Mouse (Mus musculus): ENCODE data around the gene Lmx1a.
A peak's percentile ranks its signal among the peaks of the same experiment; 100 is the strongest.

Gene Lmx1a

GRCm38 (mm10) chr1:167788684-167789413, 99.8 kb downstream of the Lmx1a start:
- DNase-seq (ENCODE audit: extremely low spot score) = no peak

GRCm38 (mm10) chr1:167789448-167789847, 100.4 kb downstream of the Lmx1a start:
- DNase-seq (ENCODE audit: extremely low spot score) = no peak

DNA sequence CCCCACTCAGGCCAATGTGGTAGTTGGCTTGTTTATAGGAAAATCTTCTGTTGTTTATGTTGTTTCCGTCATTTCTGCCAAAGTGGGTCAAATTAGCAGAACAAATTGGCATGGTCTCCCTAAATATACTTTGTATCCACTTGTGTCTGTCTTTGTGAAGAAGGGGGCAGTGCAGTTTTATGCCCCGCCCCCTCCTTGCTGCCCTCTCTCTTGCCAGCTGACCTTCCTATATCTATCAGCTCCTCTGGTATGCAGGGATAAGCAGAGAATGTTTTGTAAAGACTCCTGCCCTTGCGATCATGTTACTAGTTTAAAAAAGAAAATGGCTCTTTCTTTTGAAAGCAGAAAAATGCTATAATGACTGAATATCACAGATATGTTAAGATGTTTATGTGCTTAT, 101.7 kb downstream of the Lmx1a start:
- no peak for DNase-seq (ENCODE audit: extremely low spot score)

- DNase-seq (ENCODE audit: extremely low spot score) = no peak
Measured at GRCm38 (mm10) chr1:167791221-167791620, 102.2 kb downstream of the Lmx1a start.

DNA sequence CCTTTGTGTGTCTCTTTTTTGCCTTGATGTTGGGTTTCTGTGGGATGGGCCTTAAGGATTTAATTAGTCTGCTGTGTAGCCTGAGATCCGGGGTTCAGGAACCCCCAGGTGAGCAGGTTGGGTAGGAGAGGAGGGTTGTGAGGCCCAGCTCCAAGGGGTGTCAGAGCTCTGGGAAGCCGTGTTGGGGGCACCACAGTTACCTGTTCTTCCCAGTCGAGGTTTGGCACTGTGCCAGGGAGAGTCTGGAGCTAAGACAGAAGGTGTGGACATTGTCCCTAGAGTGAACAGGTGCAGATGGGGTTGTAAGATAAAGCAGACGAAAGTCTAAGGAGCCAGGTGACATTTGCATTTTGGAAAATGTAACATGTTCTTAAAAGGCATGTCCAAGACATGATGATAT, 112.9 kb downstream of the Lmx1a start:
- DNase-seq (ENCODE audit: extremely low spot score) = no peak

- peak; percentile 56 for DNase-seq (ENCODE audit: extremely low spot score)
Measured at GRCm38 (mm10) chr1:167802510-167803271, 113.7 kb downstream of the Lmx1a start.

DNA sequence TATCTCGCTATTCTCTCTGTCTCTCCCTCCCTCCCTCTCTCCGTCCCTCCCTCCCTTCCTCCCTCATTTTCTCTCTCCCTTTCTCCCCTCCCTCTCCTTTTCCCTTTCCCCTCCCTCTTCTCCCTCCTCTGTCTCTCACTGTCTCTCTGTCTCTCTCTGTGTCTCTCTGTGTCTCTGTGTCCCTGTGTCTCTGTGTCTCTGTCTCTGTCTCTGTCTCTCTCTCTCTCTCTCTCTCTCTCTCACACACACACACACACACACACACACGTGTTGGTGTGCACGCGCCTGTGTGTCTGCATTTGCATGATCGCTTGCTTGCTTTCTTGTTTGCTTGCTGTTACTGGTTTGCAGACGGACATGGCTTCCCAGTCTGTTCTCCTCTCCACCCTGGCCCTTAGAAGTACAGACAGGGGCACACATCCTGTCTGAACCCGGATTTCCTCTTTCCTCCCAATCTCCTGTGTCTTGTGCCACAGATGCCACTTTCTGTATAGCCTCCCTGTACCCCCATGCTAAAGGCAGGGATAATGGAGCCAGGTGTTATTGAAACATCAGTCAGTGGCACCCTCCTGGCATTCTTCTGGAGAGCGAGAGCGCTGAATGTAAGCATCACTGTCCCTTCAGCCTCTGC, 114.4 kb downstream of the Lmx1a start:
- no peak for DNase-seq (ENCODE audit: extremely low spot score)

- DNase-seq (ENCODE audit: extremely low spot score) = no peak
Measured at GRCm38 (mm10) chr1:167804836-167805235, 115.8 kb downstream of the Lmx1a start.

GRCm38 (mm10) chr1:167811141-167811540, 122.1 kb downstream of the Lmx1a start:
- DNase-seq (ENCODE audit: extremely low spot score) = no peak

DNA sequence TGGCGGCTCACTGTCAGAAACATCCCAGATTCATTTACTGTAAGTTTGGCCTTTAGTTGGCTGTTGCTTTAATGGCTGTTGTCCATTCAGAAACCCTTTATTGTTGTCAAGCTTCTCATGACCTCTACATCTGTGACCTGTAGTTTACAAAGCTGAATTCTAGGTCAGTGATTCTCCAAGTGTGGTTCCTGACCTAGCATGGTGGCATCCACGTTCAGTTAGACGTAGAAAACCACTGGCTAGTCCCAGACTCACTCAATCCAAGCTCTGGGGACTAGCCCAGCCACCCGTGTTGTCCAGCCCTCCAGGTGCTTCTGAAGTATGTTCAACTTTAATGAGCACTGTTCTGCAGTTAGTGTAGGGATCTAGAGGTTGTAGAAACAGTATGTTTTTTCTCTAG, 126.1 kb downstream of the Lmx1a start:
- no peak for DNase-seq (ENCODE audit: extremely low spot score)

GRCm38 (mm10) chr1:167817028-167817427, 128.0 kb downstream of the Lmx1a start:
- DNase-seq (ENCODE audit: extremely low spot score) = no peak

- no peak for DNase-seq (ENCODE audit: extremely low spot score)
Measured at GRCm38 (mm10) chr1:167817616-167818015, 128.6 kb downstream of the Lmx1a start.

DNA sequence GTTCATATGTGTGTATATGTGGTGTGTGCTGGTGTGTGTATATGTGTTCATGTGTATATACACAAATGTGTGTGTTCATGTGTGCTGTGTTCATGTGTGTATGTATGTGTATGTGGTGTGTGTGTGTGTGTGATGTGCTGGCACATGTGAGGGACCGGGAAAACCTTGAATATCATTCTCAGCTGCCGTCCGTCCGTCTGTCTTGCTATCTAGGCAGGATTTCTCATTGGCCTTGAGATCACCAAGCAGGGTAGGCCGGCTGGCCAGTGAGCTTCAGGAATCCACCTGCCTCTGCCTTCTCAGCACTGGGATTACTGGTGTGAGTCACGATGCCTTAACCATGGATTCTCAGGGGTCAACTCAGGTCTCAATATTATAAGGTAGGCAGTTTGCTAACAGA, 131.0 kb downstream of the Lmx1a start:
- DNase-seq (ENCODE audit: extremely low spot score) = no peak

DNA sequence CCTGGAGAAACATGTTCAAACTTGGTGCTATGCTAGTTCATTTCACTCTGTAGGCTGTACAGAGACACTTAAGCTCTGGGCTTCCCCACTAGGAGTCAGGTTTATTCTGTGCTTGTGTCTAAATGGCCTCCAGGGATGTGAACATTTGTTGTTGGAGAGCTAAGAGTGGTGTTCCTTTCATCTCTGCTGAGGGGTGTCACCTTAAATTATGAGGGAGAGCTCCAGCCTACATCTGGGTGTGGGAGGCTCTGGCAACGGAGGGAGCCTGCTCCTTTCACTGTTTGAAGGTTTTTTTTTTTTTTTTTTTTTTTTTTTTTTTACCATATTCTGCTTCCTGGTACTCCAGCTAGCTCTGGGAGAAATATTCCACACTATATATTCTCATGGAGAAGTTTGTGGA, 132.1 kb downstream of the Lmx1a start:
- no peak for DNase-seq (ENCODE audit: extremely low spot score)

DNA sequence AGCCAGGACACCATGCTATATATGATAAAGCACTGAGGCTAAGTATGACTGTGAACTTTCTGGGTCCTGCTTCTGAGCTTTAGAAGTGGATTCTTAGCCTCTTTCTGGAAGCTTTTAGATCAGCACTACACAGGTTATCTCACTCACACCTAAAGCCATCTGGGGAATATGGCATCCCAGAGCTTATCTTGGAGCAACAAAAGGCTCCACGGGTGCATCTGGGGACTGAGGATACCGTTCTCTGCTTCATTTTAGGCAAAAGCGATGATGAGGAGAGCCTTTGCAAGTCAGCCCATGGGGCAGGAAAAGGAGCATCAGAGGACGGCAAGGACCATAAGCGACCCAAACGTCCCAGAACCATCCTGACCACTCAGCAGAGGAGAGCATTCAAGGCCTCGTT, 141.3 kb downstream of the Lmx1a start:
- DNase-seq (ENCODE audit: extremely low spot score) = no peak

- DNase-seq (ENCODE audit: extremely low spot score) = no peak
Measured at GRCm38 (mm10) chr1:167831601-167832000, 142.6 kb downstream of the Lmx1a start.

DNA sequence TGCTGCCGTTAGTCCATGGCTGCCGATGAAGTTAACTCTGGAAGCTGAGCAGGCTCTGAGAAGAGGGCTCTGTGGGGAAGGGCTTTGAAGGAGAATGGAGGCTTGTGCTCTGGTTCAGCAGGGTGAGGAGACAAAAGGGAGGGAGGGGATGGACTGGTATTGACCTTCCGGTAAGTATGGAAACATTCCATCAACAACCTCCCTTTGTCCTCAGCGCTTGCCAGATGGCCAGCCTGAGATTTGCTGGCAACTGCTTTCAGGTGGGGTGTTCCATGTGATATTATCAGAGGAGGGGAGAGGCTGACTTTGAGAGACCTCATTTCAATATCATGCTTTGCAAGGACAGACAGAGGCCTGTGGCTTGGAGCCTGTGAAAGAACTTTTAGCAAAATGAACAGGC, 165.8 kb downstream of the Lmx1a start:
- DNase-seq (ENCODE audit: extremely low spot score) = no peak

- no peak for DNase-seq (ENCODE audit: extremely low spot score)
Measured at GRCm38 (mm10) chr1:167872028-167872427, 183.0 kb downstream of the Lmx1a start.

- DNase-seq (ENCODE audit: extremely low spot score) = no peak
Measured at GRCm38 (mm10) chr1:167874099-167874498, 185.1 kb downstream of the Lmx1a start.

DNA sequence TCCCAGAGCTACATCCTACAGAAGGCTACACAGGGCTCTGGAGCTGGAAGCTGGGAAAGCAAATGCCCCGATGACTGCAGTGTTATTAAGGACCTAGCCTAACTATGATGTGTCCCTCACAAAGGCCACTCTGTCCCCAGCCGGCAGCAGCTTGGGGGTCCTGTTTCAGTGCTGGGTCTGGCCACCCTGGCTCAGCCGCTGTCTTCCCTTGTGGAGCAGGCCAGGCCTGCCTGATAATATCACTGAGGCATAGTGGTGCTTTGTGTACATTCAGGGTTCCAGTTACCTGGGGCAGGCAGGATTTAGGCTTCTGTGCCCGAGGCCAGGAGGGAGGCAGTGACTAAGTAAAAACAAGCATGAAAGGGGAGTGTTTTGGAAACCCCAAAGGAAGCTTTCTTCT, 188.9 kb downstream of the Lmx1a start:
- no peak for DNase-seq (ENCODE audit: extremely low spot score)

- DNase-seq (ENCODE audit: extremely low spot score) = no peak
Measured at GRCm38 (mm10) chr1:167878354-167878753, 189.3 kb downstream of the Lmx1a start.

GRCm38 (mm10) chr1:167885776-167886175, 196.7 kb downstream of the Lmx1a start:
- DNase-seq (ENCODE audit: extremely low spot score) = no peak

DNA sequence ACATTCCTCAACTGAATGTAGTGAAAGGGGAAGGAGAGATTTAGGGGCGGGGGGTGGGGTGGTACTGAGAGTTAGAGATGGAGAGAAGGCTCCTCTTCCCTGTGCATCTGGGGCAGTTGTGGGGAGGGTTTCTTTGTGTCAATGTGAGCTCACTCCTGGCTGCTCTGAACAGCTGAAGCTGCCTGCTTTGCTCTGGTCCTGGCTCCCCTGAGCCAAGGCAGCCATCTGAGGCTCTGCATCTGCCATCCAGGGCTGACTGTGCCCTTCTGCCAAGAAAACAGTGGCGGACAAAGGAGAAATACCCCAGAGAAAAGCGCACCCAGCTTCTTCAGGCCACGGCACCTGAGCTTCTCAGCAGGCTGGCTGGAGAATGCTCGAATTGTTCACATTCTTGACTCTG, 199.1 kb downstream of the Lmx1a start:
- no peak for DNase-seq (ENCODE audit: extremely low spot score)
